Mouse (Mus musculus) thymus, postnatal 10 days (tissue): ENCODE data around the gene Ficd.

Experiments used
- DNase-seq, 2 experiments: peaks; one replicate each; pipeline ENCODE4 v3.0.0; 2021; ENCODE audit warnings: low spot score in 2 of 2

Ficd gene

DNA sequence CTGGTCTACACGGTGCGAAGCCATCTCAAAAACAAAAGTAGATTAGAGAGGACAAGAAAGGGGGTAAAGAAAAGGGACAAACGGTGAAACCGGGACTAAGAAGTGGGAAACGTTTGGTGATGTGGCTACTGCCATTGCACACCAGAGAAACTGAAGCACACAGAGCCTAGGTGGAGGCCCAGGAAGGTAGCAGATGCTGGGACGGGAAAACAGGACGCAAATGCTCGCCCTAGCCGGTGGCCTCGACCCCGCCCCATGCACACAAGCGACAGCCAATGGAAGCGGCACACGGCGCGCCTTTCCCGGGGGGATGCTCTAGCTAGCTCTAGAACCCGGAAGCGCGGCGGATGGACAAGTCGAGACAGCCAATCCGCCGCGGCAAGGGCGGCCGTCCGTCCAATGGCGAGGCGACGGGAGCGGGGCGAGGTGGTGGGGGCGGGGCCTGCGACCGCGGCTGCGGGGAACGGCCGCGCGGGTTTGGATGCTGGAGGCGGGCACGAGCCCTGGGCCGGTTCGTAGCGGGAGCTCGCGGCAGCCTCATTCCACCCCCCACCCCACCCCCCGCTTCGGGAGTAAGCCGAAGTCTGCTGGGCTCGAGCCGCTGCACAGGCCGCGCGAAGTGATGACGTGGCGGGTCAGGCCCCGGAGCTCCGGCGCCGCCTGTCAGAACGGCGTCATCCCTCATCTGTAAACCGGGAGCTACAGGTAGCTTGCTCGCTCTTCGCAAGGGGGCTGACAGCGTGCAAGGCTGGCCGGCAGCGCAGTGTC lies at the start of gene Ficd:
TSS of gene Ficd (plus strand) at position 459 of the 768 bp plus-strand sequence.
- peak; percentile 90 to 92 for DNase-seq

DNA sequence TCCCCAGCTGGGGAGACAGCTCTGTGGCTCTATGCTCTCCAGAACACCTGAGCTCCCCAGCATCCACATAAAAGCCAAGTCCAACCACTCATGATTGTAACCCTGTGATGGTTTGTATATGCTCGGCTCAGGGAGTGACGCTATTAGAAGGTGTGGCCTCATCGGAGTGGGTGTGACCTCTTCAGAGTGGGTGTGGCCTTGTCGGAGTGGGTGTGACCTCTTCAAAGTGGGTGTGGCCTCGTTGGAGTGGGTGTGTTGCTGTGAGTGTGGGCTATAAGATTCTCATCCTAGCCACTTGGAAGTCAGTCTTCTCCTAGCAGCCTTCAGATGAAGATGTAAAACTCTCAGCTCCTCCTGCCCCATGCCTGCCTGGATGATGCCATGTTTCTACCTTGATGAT lies 48.1 kb upstream of the Ficd start:
- no peak for DNase-seq

DNA sequence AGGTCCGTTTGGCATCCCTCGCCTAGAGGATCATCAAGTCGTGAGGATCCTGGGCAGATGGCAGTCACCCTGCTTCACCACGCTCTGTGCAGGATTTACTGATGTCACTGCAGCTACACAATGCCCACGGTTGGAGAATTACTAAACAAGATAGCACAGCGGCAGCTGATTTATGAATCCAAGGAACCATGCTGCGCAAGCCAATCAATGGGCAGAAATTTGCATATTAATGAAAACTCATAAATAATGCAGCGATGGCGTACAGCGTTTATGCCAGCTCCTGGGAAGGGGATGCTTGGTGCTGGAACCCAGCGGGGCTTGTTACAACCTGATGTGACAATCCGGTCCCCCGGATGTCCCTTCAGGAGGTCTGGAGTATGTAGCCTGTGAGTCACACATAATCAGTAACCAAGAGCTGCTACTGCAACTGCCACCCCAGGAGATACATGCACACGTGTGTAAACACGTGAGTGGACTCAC lies 45.5 kb upstream of the Ficd start:
- DNase-seq: no peak

DNA sequence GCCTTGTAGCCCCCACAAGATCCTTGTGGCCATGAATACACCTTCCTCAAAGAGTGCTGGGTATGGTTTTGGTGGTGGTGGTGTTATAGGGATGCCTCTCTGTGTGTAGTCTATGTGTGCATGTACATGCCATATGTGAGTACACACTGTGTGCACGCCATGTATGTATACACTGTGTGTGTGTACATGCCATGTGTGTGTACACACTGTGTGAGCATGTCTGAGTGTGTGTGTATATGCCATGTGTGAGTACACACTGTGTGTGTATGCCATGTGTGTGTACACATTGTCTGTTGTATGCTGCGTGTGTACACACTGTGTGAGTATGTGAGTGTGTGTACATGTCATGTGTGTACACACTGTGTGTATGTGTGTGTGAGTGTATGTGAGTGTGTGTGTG lies 44.7 kb upstream of the Ficd start:
- no peak for DNase-seq

DNA sequence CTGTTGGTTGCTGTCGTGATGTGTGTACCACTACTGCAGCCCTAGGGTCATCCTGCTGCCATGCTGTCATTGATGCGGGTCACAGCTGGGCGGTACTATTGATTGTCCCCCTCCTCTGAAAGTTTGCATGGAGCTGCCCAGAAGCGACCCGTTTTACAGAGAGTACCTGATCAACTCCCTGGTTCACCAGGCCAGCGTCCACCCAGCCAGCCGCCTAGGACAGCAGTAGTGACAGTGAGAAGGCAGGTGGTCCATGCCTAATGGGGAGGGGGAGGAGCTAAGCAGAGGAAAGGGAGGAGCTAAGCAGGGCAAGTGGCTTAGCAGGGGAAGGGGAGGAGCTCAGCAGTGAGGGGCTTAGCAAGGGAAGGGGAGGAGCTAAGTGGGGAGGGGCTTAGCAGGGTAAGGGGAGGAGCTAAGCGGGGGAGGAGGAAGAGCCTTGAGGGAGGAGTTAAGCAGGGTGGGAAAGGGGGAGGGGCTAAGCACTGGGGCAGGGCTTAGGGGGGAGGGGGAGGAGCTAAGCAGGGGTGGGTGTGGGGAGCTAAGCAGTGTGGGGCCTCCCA lies 42.3 kb upstream of the Ficd start:
- DNase-seq: no peak

DNA sequence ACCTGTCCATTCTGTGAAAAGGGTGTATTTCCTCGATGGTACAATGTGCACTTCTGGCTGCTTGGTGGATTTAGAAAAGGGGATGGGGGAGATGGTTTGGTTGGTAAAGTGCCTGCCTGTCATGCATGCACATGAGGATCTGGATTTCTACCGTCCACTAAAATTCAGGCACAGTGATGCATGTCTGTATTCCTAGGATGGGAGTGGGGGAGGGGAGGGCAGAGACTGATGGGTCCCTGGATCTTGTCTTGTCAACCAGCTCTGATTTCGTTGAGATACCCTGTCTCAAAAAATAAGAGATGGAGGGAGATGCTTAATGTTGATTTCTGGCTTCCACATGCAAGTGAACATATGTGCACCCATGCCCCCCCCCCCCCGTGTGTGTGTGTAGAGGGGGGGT lies 41.6 kb upstream of the Ficd start:
- no peak for DNase-seq

DNA sequence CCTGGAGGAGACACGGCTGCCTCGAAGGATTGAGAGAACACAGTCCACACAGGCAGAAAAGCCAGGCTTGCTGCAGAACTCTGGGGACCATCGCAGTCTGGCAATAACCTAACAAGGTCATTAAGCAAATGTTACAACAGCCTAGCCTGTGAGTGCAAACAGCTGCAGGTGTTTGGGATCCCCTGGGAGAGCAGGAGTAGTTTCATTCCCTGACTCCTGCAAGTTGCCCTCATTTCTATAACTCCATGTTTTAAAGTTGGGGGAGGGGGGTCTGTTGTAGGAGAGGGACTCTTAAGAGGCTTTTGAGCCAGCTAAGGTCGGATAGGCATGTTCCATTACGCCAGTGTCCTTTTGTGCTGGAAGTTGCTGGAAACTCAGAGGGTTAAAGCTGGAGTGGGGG lies 41.2 kb upstream of the Ficd start:
- no peak for DNase-seq

DNA sequence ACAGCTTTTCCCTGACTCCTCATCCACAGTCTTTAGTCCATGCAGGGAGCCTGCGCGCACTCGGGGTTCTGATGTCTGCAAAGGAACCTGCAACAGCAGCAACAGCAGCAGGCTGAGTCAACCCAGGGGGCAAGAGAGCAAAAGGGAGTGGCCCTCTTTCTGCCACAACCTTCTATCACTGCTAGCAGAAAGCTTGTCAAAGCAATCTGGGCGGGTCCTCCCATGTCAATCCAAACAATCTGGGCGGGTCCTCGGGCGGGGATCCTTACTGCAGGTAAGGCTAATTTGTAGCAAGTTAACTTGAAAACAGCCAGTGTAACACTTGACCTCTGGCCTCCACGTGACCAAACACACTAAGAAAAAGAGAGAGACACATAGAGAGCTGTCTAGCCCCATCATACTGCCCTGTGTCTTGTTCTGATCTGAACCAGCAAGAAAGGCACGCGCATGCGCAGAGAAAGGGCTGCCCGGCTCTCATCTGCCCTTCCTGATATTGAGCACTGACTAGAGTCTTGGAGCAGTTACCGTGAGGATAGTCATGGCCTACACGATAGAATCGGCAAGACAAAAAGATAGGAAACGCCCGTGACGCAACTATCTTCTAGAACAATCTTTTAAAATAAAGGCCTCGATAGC lies 35.1 kb upstream of the Ficd start:
- no peak for DNase-seq

DNA sequence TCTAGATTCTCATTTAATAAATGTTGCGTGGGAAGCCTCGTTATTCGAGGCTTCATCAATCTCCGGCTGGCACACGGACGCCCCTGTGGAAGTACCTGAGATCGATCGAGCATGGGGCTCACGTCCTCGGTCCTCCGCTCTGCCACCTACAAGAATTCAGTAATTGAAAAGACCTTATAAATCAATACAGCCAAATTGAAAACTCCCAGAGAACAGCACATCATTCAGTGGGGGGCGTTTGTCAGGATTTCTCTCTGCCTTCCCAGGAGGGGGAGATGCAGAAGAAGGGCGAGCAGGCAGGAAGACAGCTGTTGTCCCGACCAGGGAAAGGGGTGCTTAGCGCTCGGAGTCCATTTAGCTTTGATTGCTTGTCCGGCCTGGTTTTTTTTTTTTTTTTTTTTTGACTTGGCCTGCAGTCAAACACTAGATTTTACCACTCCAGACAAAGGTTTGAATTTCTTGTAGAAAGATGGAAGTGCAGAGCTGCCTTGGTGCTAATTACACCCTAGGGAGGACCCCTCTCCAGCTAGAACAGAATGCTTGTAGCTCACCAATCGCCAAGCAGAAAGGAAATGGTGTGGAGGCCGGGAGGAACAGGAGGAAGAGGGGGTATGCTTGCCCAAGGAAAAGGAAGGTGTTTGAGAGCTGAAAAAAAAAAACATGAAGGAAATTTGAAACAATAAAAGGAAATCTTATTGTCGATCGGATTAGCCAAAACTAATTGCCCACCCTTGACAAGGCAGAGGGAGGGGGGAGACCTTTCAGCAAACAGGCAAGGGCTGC lies 31.6 kb upstream of the Ficd start:
- DNase-seq: no peak

DNA sequence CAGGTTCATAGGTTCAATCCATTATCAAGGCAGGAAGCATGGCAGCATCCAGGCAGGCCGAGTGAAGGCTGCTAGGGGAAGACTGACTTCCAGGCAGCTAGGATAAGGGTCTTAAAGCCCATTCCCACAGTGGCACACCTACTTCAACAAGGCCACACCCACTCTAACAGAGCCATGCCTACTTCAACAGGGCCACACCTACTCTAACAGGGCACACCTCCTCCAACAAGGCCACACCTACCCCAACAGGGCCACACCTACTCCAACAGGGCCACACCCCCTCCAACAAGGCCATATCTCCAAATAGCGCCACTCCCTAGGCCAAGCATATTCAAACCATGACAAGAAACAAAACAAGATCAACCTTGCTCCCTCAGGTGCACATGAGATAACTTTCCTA lies 22.7 kb upstream of the Ficd start:
- DNase-seq: no peak

DNA sequence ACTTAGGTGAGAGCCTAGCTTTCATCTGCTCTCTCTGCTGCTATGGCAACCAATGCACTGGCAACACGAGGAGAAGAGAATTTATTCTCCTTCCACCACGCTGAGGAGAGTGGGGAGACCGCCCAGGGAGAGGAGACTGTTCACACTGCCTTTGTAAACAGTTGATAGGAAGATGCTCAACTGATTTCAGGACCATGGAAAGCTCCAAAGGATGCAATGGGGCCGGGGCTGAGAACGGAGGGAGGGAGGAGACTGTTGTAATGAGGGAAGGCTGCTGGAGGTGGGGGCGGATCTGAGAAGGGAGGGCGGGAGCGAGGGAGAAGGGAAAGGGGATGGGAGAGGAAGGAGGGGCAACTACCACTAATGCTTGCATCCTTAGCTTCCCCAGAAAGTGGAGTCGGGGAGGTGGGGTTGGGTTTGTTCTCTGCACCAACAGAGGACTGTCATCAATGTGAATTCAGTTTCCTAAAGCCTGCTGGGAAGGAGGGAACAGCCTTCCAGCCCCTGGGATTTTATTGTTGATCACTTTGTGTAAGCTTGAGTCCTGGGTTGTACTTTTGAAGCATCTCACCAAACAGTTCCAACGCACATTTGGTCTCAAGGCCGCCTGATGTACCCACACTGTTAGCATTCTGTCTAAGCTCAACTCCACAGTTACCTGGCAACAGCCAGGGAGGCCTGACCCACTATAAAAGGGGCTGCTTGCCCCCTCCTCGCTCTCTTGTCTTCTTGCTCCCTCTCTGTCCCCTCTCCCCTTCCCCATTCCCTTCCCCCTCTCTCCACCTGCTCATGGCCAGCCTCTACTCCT lies 18.8 kb upstream of the Ficd start:
- DNase-seq: peak in 1 of 2 experiments; percentile 37

DNA sequence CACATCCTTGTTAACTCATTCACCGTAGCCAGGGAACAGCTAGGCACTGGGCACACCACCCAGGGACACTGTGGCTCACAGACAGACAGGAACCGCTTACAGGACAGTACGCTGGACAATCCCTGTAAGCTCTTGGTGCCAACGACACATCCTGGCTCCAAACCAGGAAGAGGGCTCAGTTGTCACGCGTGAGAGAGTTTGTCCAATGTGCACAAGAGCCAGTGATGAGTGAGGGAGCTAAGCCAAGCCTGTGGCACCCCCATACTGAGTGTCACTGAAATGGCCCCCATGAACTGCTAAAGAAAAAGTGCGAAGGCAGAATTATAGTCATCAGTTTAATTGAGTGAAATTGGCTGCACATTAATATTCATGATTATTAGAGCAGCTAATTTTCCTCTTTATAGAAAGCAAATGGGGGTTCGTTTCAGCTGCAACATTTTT lies 16.4 kb upstream of the Ficd start:
- DNase-seq: no peak

DNA sequence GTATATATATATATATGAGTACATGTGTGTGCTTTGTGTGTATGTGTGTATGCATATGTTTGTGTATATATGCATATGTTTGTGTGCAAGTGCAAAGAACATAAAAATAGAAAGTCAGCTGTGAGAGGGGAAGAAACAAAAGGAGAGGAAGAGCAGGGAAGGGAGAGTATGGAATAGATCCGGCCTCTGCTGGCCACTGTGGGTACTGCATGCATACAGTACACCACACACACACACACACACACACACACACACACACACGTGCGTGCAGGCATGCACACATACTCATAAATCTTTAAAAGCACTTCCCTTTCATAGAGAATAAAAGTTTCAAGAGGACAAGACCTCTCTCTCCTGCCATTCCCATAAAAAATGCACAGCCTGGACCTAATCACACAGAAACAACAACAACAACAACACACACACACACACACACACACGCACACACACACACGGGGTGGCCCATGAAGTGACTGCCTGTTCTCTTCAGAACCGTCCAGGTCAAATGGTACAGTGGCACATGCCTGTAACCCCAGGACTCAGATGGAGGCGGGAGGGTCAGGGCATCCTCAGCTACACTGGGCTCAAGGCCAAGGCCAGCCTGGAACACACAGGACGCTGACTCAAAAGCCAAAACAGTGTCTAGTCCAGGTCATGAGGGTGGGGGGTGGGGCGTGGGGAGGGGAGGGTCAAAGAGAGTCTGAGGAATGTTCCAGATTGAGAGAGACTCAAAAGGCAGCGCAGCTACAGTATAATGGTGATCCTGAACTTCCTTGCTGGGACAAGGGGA lies 13.2 kb upstream of the Ficd start:
- no peak for DNase-seq

DNA sequence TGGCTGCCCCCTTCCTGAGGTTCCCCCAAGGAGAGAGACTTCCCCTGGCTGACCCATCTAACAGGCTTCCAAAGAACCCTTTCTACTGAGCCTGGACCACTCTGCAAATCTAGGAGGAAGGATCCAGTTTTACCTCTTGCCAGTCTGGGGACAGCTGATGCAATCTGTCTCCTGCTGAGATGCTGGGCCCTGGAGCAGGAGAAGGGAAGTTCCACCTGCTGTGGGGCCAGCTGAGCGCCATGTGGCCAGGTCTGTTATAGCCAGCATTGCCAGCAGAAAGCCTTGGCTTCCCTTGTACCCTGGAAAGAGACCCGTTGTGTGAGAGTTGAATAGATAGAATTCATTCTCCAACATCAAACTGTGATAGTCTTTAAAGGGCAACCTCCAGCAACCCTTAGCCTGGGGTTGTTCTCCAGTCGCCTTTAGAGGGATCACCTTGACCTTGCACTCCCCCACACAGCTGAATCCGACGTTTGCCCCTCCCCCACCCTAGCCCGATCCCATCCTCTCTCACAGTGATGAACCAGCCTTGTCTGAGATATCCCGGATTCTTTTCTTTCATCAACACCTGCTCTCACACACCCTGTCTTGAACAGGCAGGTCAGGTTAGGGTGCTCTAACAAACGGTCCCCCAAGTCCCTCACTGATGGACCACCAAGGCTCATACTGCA lies 11.9 kb upstream of the Ficd start:
- no peak for DNase-seq

DNA sequence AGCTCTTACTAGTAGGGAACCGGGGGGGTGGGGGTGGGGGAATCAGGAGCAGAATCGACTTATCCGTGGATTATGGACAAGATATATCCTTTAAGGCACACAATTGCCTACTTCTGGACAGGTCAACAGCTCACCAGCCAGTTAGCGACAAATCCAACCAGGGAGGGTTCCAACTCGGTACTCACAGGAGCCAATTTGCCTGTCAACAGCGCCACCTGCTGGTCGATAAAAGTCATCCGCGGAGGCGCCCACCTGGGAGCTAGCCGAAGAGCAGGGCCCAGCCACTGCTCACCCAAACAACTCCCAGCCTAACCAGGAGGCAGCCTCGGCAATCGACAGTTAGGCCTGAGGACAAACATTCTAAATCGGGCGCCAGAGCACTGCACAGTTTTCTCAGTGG lies 11.2 kb upstream of the Ficd start, which contains the start of gene 1700069L16Rik:
TSS of gene 1700069L16Rik (minus strand) at position 327 of the 400 bp plus-strand sequence.
- peak; percentile 34 to 75 for DNase-seq

DNA sequence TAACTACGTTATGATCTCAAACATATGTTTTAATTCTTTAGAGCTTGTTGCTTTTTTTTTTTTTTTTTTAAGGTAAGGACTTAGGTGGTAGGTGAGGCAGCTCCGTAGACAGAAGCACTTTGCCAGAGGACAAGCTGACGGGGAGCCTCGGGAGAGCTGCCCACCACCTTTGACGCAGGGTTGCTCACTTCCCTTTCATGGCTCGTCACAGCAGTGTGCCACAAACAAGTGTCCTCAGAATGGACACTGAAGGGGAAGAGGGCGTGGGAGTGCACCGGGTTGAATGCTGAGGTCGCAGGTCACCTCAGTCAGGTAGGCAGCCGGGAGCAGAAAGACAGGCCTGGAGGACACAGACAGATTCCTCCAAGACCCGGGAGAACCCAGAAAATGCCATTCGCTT lies 10.2 kb upstream of the Ficd start:
- DNase-seq: no peak

DNA sequence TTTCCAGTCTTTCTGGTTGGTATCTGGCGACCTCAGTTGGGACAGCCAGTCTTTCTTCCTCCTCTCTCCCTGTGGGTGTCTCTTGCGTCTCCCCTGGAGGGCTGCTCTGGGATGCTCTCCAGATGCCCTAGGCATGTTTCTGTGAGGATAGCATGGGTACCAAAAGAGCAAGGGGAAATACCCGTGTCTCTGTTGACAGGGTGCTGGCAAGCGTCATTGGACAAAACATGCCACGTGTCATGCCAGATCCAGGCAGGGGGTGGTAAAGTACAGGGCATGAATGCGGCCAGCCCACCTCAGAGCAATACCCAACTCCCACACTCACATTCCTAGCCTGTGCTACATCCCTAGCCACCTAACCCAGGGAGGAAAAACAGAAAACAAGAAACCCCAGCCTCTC lies 9.0 kb upstream of the Ficd start:
- DNase-seq: no peak

DNA sequence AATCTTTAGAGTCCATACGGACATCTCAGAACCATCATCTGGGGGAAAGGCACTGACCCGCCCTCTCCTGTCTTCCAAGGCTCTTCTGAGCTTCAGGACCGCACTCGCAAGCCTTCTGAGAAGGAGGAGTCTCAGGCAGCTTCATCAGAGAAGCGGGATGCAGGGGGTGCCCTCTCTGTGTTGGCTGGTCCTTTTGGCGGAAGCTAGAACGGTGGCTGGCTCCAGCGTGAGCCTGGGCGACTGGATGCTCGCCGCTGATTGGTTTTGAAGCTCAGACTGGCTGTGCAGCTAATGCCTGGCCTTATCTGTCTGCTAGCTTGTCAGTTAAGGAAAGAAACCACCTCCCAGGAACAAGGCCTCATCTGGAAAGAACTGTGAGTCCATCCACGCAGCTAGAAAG lies 8.4 kb upstream of the Ficd start:
- DNase-seq: no peak

DNA sequence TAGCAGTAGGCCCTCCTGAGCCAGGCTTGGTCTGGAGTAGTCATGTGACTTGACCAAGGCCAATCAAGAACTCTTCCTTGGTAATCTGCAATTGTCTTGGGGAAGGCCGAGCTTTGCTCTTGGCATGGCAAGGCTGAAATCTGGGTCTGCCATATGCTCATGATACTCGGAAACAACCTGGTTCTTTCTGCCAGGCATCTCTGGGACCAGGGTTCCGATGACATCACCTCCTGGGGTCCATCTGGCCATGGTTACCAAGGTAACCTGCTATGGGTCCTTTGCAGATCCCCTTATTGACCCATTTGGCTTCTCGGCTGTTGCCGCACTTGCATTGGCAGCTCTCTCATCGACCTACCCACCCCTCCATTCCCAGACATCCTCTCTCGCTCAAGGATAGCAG lies 7.6 kb upstream of the Ficd start:
- no peak for DNase-seq

DNA sequence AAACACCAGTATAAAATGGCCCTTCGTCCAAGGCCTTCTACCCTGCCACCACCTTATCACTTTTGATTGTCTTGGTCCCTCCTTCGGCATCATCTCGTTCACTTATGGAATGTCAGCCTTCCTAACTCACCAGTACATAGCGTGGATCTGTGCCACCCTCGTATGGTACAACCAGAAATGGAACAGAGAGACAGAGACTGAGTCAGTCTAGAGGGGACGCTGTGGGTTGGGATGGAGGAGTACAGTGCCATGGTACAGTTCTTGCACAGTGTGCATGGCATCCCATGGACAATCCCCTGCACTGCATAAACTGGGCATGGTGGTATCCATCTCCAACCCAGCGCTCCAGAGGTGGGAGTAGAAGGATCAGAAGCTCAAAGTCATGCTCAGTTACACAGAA lies 6.9 kb upstream of the Ficd start:
- no peak for DNase-seq
